In the genomic region with DNA sequence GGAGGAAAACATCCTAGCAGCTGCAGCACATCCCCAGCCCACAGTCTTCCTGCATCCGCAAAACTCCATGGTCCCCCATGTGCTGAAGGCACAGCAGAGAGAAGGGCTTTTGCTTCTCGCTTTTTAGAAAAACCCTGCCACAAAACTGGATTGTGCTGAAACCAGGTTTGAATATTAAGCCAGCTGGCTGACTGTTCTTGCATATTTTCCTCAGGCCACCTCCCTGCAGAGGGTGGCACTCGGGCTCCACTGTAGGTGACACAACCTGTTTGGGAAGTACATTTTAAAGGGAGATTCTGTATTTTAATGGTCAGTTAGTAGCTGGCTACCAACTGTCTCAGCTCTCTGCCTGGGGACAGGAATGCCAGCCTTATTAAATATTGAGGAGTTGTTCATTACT, we compare ENCODE assay signal across 22 mouse cellular contexts.
DNase-seq lines count a peak whose midpoint lies in the region; ATAC-seq and TF ChIP-seq lines count a peak whose summit lies in the region.
"Had no signal": no experiment of that assay in that cellular context is flagged by ENCODE, and none has a peak within 500 bp of the region (broad histone marks: within the 10 kb centered on the region; RNA-seq: fewer than 3 reads in every experiment).

No protein-coding gene starts in this region.

- no peak overlapping the region for H3K27ac ChIP-seq in heart, embryonic 10.5 days
- H3K27ac ChIP-seq in kidney, adult 2 months (ENCODE audit: insufficient read depth, low read depth, low read length) = peak overlapping the region; percentile 65; the same call in 1 of the 2 replicates
- no peak overlapping the region for H3K27ac ChIP-seq in kidney, embryonic 15.5 days
- H3K27ac ChIP-seq in midbrain, embryonic 16.5 days (ENCODE audit: low read length) = 0 out of 2 replicates have a peak overlapping the region, but pooled peaks have one; percentile 33
- no peak overlapping the region for H3K27ac ChIP-seq in left cerebral cortex, adult 2 months
- H3K27ac ChIP-seq: limb, embryonic 13.5 days; lung, embryonic 15.5 days; midbrain, embryonic 12.5 days; neural tube, embryonic 13.5 days had no signal

- 73% methylated on average over 3 of the region's 3 CpGs for WGBS in heart, embryonic 10.5 days
- 45% methylated on average over 3 of the region's 3 CpGs for WGBS in kidney, adult 2 months
- 70% methylated on average over 3 of the region's 3 CpGs for WGBS in kidney, embryonic 15.5 days
- WGBS in midbrain, embryonic 16.5 days = 67% methylated on average over 3 of the region's 3 CpGs

- no peaks in the 10 kb centered on the region for H3K4me1 ChIP-seq in heart, embryonic 10.5 days
- no peaks in the 10 kb centered on the region for H3K4me1 ChIP-seq in kidney, adult 2 months (ENCODE audit: control insufficient read depth, insufficient read depth, low read length)
- no peaks in the 10 kb centered on the region for H3K4me1 ChIP-seq in kidney, embryonic 15.5 days
- H3K4me1 ChIP-seq in midbrain, embryonic 16.5 days (ENCODE audit: control insufficient read depth, insufficient read depth, low read length) = peaks cover 2% of the 10 kb centered on the region; the same call in 1 of the 2 replicates
- H3K4me1 ChIP-seq: heart, embryonic 12.5 days; limb, embryonic 13.5 days; lung, embryonic 15.5 days; midbrain, embryonic 12.5 days; neural tube, embryonic 13.5 days had no signal

- no peaks in the 10 kb centered on the region for H3K36me3 ChIP-seq in heart, embryonic 10.5 days
- no peaks in the 10 kb centered on the region for H3K36me3 ChIP-seq in kidney, adult 2 months (ENCODE audit: control insufficient read depth, insufficient read depth, low read length)
- no peaks in the 10 kb centered on the region for H3K36me3 ChIP-seq in kidney, embryonic 15.5 days
- no peaks in the 10 kb centered on the region for H3K36me3 ChIP-seq in midbrain, embryonic 16.5 days (ENCODE audit: control insufficient read depth, insufficient read depth, low read length)
- H3K36me3 ChIP-seq: G1E; heart, embryonic 12.5 days; limb, embryonic 13.5 days; lung, embryonic 15.5 days; midbrain, embryonic 12.5 days; neural tube, embryonic 13.5 days had no signal

- ATAC-seq in kidney, embryonic 15.5 days (replicated peaks; ENCODE audit: low FRiP score) = no peak
- no peak for ATAC-seq in midbrain, embryonic 16.5 days
- ATAC-seq: forebrain, embryonic 14.5 days; intestine, embryonic 16.5 days had no signal

- H3K9ac ChIP-seq in kidney, embryonic 15.5 days = no peak overlapping the region
- no peak overlapping the region for H3K9ac ChIP-seq in midbrain, embryonic 16.5 days (ENCODE audit: low read depth, low read length)
- H3K9ac ChIP-seq: heart, embryonic 12.5 days; limb, embryonic 13.5 days; lung, embryonic 15.5 days; midbrain, embryonic 12.5 days; neural tube, embryonic 13.5 days had no signal

- no peaks in the 10 kb centered on the region for H3K9me3 ChIP-seq in heart, embryonic 10.5 days
- H3K9me3 ChIP-seq in kidney, embryonic 15.5 days (replicated peaks) = no peaks in the 10 kb centered on the region
- no peaks in the 10 kb centered on the region for H3K9me3 ChIP-seq in midbrain, embryonic 16.5 days (replicated peaks; ENCODE audit: control insufficient read depth, low read length, poor library complexity, severe bottlenecking)
- H3K9me3 ChIP-seq: G1E; heart, embryonic 12.5 days; limb, embryonic 13.5 days; lung, embryonic 15.5 days; midbrain, embryonic 12.5 days; neural tube, embryonic 13.5 days had no signal

- H3K27me3 ChIP-seq in heart, embryonic 10.5 days (ENCODE audit: insufficient read depth, poor library complexity, severe bottlenecking) = no peaks in the 10 kb centered on the region
- H3K27me3 ChIP-seq in kidney, adult 2 months (replicated peaks; ENCODE audit: control insufficient read depth, insufficient read depth, low read length) = no peaks in the 10 kb centered on the region
- H3K27me3 ChIP-seq in kidney, embryonic 15.5 days = no peaks in the 10 kb centered on the region
- H3K27me3 ChIP-seq in midbrain, embryonic 16.5 days (ENCODE audit: control insufficient read depth, insufficient read depth, low read depth, low read length) = no peaks in the 10 kb centered on the region
- H3K27me3 ChIP-seq: heart, embryonic 12.5 days; limb, embryonic 13.5 days; midbrain, embryonic 12.5 days; neural tube, embryonic 13.5 days had no signal

- TF ChIP-seq CTCF in kidney, adult 2 months (conservative IDR thresholded peaks at IDR 0.05; ENCODE audit: insufficient read depth, insufficient read length, low read depth, low read length) = no peak; the same call in 1 of the 2 replicates
- no peak for TF ChIP-seq CTCF in left cerebral cortex, adult 2 months (IDR thresholded peaks at IDR 0.05)

- no peak overlapping the region for H3K4me2 ChIP-seq in kidney, embryonic 15.5 days
- no peak overlapping the region for H3K4me2 ChIP-seq in midbrain, embryonic 16.5 days (ENCODE audit: low read length)
- H3K4me2 ChIP-seq: heart, embryonic 12.5 days; limb, embryonic 13.5 days; liver, embryonic 11.5 days; lung, embryonic 15.5 days; midbrain, embryonic 12.5 days; neural tube, embryonic 13.5 days had no signal

- intact Hi-C loops in left cerebral cortex, adult 2 months (cut with DNase I) = no loop called here

- no peak for TF ChIP-seq POLR2A in kidney, adult 2 months (IDR thresholded peaks at IDR 0.05; ENCODE audit: low read depth, low read length)

- peak; percentile 42 for DNase-seq in heart, embryonic 10.5 days (ENCODE audit: low spot score)
- no peak for DNase-seq in heart, adult 18-20 months
- peak; percentile 54 for DNase-seq in kidney, adult 2 months
- peak; percentile 20 for DNase-seq in kidney, postnatal 10 days
- no peak for DNase-seq in left cerebral cortex, adult 2 months (ENCODE audit: extremely low spot score in 1 of 2, low spot score in 2 of 2)
- DNase-seq: adrenal gland, postnatal 10 days; cerebellum, adult 8-10 months; cerebellum, postnatal 36 days; gastrocnemius, postnatal 14 days; thymus, postnatal 4 days had no signal

- no peak overlapping the region for H3K4me3 ChIP-seq in heart, embryonic 10.5 days
- H3K4me3 ChIP-seq in kidney, adult 2 months (ENCODE audit: insufficient read depth, low read depth, low read length) = no peak overlapping the region
- H3K4me3 ChIP-seq in kidney, embryonic 15.5 days (replicated peaks) = no peak overlapping the region
- H3K4me3 ChIP-seq in midbrain, embryonic 16.5 days (ENCODE audit: low read depth, low read length) = no peak overlapping the region
- no peak overlapping the region for H3K4me3 ChIP-seq in left cerebral cortex, adult 2 months
- H3K4me3 ChIP-seq: heart, embryonic 12.5 days; limb, embryonic 13.5 days; lung, embryonic 15.5 days; midbrain, embryonic 12.5 days; myocyte; neural tube, embryonic 13.5 days had no signal

Comparison
In these comparisons a context has a peak if more than half of its experiments do, and no peak if none do; other contexts are left out.
1. DNase-seq: peak in heart, embryonic 10.5 days (single experiment), kidney, adult 2 months (single experiment) and kidney, postnatal 10 days (single experiment); none in heart, adult 18-20 months (0 of 2) and left cerebral cortex, adult 2 months (0 of 2).
2. H3K27ac ChIP-seq: peak in kidney, adult 2 months (single experiment) and midbrain, embryonic 16.5 days (single experiment); none in heart, embryonic 10.5 days (single experiment), kidney, embryonic 15.5 days (single experiment) and left cerebral cortex, adult 2 months (single experiment).